Mouse (Mus musculus) forebrain, embryonic 13.5 days (tissue): Measurements from ENCODE around the gene Mrpl24. TPM values are rescaled to one million over a fixed set of nuclear protein-coding genes. Genes with fewer than 3 reads are reported as not detected.

Experiments
- ATAC-seq: fragments of 200-750 bp; cut with Nextera tagmentation; 2 replicates; pipeline ENCODE4 v1.8.0; 2017
- H3K27ac ChIP-seq: fragments of 300-500 bp; sonication (generic); 2 replicates; pipeline ENCODE4 v1.5.1; 2015; ENCODE audit warnings: inconsistent platforms, mild to moderate bottlenecking, moderate library complexity
- H3K27me3 ChIP-seq: fragments of 300-500 bp; sonication (generic); 2 replicates; pipeline ENCODE4 v1.6.1; 2015; ENCODE audit warnings: mild to moderate bottlenecking, inconsistent platforms
- H3K36me3 ChIP-seq: fragments of 300-500 bp; sonication (generic); 2 replicates; pipeline ENCODE4 v1.6.1; 2015; ENCODE audit warnings: mild to moderate bottlenecking, inconsistent platforms; ENCODE audit not compliant: poor library complexity, severe bottlenecking
- H3K4me1 ChIP-seq: fragments of 300-500 bp; sonication (generic); 2 replicates; pipeline ENCODE4 v1.6.1; 2015; ENCODE audit warnings: inconsistent platforms
- H3K4me2 ChIP-seq: fragments of 300-500 bp; sonication (generic); 2 replicates; pipeline ENCODE4 v1.6.1; 2015; ENCODE audit warnings: inconsistent platforms, mild to moderate bottlenecking, moderate library complexity
- H3K4me3 ChIP-seq: fragments of 300-500 bp; sonication (generic); 2 replicates; pipeline ENCODE4 v1.5.1; 2015; ENCODE audit warnings: mild to moderate bottlenecking, inconsistent platforms
- H3K9ac ChIP-seq: fragments of 300-500 bp; sonication (generic); 2 replicates; pipeline ENCODE4 v1.6.1; 2015; ENCODE audit warnings: mild to moderate bottlenecking, inconsistent platforms
- H3K9me3 ChIP-seq: fragments of 300-500 bp; sonication (generic); replicated peaks from 2 replicates; pipeline ENCODE4 v1.6.1; 2016; ENCODE audit warnings: inconsistent platforms
- WGBS: fragments of 180-500 bp; shearing (Covaris S2); methylation state at CpG from one replicate; pipeline ENCODE4 v1.1.7; 2015; 5-methylcytosine and 5-hydroxymethylcytosine counted together
- polyA plus RNA-seq: library from polyadenylated mRNA; unstranded; fragments of >200 nt; fragmentation: Nextera tagmentation; extraction: Ambion mirVana; gene quantifications from 2 replicates; pipeline ENCODE4 v1.2.1, GENCODE M21; 2015

The Mrpl24 gene
- polyA plus RNA-seq, 1 experiment from 2014 or later: 77.2 TPM

- H3K9me3 ChIP-seq: no peaks in the 10 kb centered on the region
- peak overlapping the region; percentile 82 for H3K4me3 ChIP-seq
- H3K4me2 ChIP-seq: peak overlapping the region; percentile 96
- H3K9ac ChIP-seq: peak overlapping the region; percentile 94
- peaks cover 15% of the 10 kb centered on the region for H3K36me3 ChIP-seq
- no peaks in the 10 kb centered on the region for H3K27me3 ChIP-seq
- WGBS: under 1% methylated on average over 60 of the region's 60 CpGs
- ATAC-seq: 0 out of 2 replicates have a peak, but pooled peaks have one; percentile 4
- peak overlapping the region; percentile 98 for H3K27ac ChIP-seq
- peaks cover 56% of the 10 kb centered on the region for H3K4me1 ChIP-seq
Measured at GRCm38 (mm10) chr3:87971489-87972202, 52.3 kb downstream of the Mrpl24 start.

- H3K36me3 ChIP-seq: peaks cover 21% of the 10 kb centered on the region
- H3K9ac ChIP-seq: peak overlapping the region; percentile 94
- 0 out of 2 replicates have a peak, but pooled peaks have one; percentile 19 for ATAC-seq
- no peaks in the 10 kb centered on the region for H3K9me3 ChIP-seq
- H3K27me3 ChIP-seq: no peaks in the 10 kb centered on the region
- H3K4me3 ChIP-seq: peak overlapping the region; percentile 82
- peak overlapping the region; percentile 98 for H3K27ac ChIP-seq
- 1% methylated on average over 8 of the region's 8 CpGs for WGBS
- peaks cover 56% of the 10 kb centered on the region for H3K4me1 ChIP-seq
- H3K4me2 ChIP-seq: peak overlapping the region; percentile 96
Measured at GRCm38 (mm10) chr3:87972203-87972664, 52.9 kb downstream of the Mrpl24 start.

GRCm38 (mm10) chr3:87972776-87973175 is 53.5 kb downstream of the Mrpl24 start:
- peaks cover 56% of the 10 kb centered on the region for H3K4me1 ChIP-seq
- no peaks in the 10 kb centered on the region for H3K9me3 ChIP-seq
- peak overlapping the region; percentile 82 for H3K4me3 ChIP-seq
- WGBS: 13% methylated on average over 5 of the region's 5 CpGs
- peak overlapping the region; percentile 98 for H3K27ac ChIP-seq
- H3K36me3 ChIP-seq: peaks cover 26% of the 10 kb centered on the region
- H3K4me2 ChIP-seq: peak overlapping the region; percentile 96
- no peaks in the 10 kb centered on the region for H3K27me3 ChIP-seq
- H3K9ac ChIP-seq: peak overlapping the region; percentile 94
- no peak for ATAC-seq

Other genes starting within 250 kb of the Mrpl24 start
- 0.35 and 0.58 TPM in 2 replicates for gene Lrrc71, start 170.9 kb upstream of the Mrpl24 start, polyA plus RNA-seq
- 0.53 and 0.88 TPM in 2 replicates for gene Ntrk1, start 124.3 kb upstream of the Mrpl24 start, polyA plus RNA-seq
- gene Insrr, start 122.6 kb upstream of the Mrpl24 start, polyA plus RNA-seq: 0.33 and 0.43 TPM in 2 replicates
- 4.7 and 4.8 TPM in 2 replicates for gene Pear1, start 95.2 kb upstream of the Mrpl24 start, polyA plus RNA-seq
- gene Sh2d2a, start 72.8 kb upstream of the Mrpl24 start, polyA plus RNA-seq: not detected in 2 replicates
- 14.5 TPM in 2 replicates for gene Prcc, start 33.9 kb upstream of the Mrpl24 start, polyA plus RNA-seq
- gene Hdgf, start 13.2 kb upstream of the Mrpl24 start, polyA plus RNA-seq: 106 and 147 TPM in 2 replicates
- 61.8 and 63.0 TPM in 2 replicates for gene Isg20l2, start 10.8 kb downstream of the Mrpl24 start, polyA plus RNA-seq
- 20.7 and 22.7 TPM in 2 replicates for gene Rrnad1, start 11.2 kb downstream of the Mrpl24 start, polyA plus RNA-seq
- 67.1 and 89.5 TPM in 2 replicates for gene Crabp2, start 29.2 kb downstream of the Mrpl24 start, polyA plus RNA-seq
- gene Nes, start 51.6 kb downstream of the Mrpl24 start, polyA plus RNA-seq: 76.3 and 79.9 TPM in 2 replicates
- gene Bcan, start 80.7 kb downstream of the Mrpl24 start, polyA plus RNA-seq: 9.5 and 9.6 TPM in 2 replicates
- 0.11 and 0.36 TPM in 2 replicates for gene Hapln2, start 108.1 kb downstream of the Mrpl24 start, polyA plus RNA-seq
- gene Gpatch4, start 123.6 kb downstream of the Mrpl24 start, polyA plus RNA-seq: 29.7 and 30.7 TPM in 2 replicates
- gene Naxe, start 139.0 kb downstream of the Mrpl24 start, polyA plus RNA-seq: 154 and 157 TPM in 2 replicates
- not detected in 2 replicates for gene Ttc24, start 158.8 kb downstream of the Mrpl24 start, polyA plus RNA-seq
- gene Iqgap3, start 162.5 kb downstream of the Mrpl24 start, polyA plus RNA-seq: 13.8 and 15.3 TPM in 2 replicates
- 15.0 and 16.5 TPM in 2 replicates for gene Mef2d, start 222.9 kb downstream of the Mrpl24 start, polyA plus RNA-seq